Mouse (Mus musculus) intestine, postnatal 0 days (tissue): ENCODE measurements at regions not wholly inside any gene's neighbourhood (a gene's known extent, or its start where the extent isn't known, plus 50 kb on each side); places are given as distances from the start of the nearest gene placed in this dataset.

Source experiments
- ATAC-seq: fragments of 200-750 bp; cut with Nextera tagmentation; 2 replicates; pipeline ENCODE4 v1.8.0; 2017; ENCODE audit warnings: mild to moderate bottlenecking, moderate TSS enrichment, moderate library complexity
- H3K27ac ChIP-seq: fragments of 300-500 bp; sonication (generic); 2 replicates; pipeline ENCODE4 v1.5.1; 2014; ENCODE audit warnings: mild to moderate bottlenecking, low read depth, low read length, moderate library complexity
- H3K27me3 ChIP-seq: fragments of 300-500 bp; sonication (generic); replicated peaks from 2 replicates; pipeline ENCODE4 v1.6.1; 2014; ENCODE audit warnings: low read length, mixed read lengths; ENCODE audit not compliant: control insufficient read depth, insufficient read depth
- H3K36me3 ChIP-seq: fragments of 300-500 bp; sonication (generic); 2 replicates; pipeline ENCODE4 v1.6.1; 2014; ENCODE audit warnings: mild to moderate bottlenecking, moderate library complexity; ENCODE audit not compliant: control insufficient read depth, insufficient read depth
- H3K4me1 ChIP-seq: fragments of 300-500 bp; sonication (generic); replicated peaks from 2 replicates; pipeline ENCODE4 v1.6.1; 2014; ENCODE audit warnings: antibody characterized with exemption, low read length, mixed read lengths; ENCODE audit not compliant: control insufficient read depth, insufficient read depth
- H3K4me2 ChIP-seq: fragments of 300-500 bp; sonication (generic); replicated peaks from 2 replicates; pipeline ENCODE4 v1.6.1; 2014; ENCODE audit warnings: low read depth, mild to moderate bottlenecking, moderate library complexity
- H3K4me3 ChIP-seq: fragments of 300-500 bp; sonication (generic); 2 replicates; pipeline ENCODE4 v1.5.1; 2014; ENCODE audit warnings: low read depth, low read length
- H3K9ac ChIP-seq: fragments of 300-500 bp; sonication (generic); 2 replicates; pipeline ENCODE4 v1.6.1; 2014; ENCODE audit warnings: mild to moderate bottlenecking, low read depth, low read length
- H3K9me3 ChIP-seq: fragments of 300-500 bp; sonication (generic); 2 replicates; pipeline ENCODE4 v1.6.1; 2016; ENCODE audit warnings: mixed run types; ENCODE audit not compliant: control insufficient read depth
- CTCF ChIP-seq: sonication (generic); IDR thresholded peaks from 2 replicates; pipeline ENCODE4 v1.5.1; 2016; ENCODE audit warnings: low read depth, mild to moderate bottlenecking, control low read depth, antibody characterized with exemption, moderate library complexity
- WGBS: fragments of 180-500 bp; shearing (Covaris S2); extraction: QIAGEN DNeasy Blood & Tissue Kit; methylation state at CpG from one replicate; pipeline ENCODE4 v1.1.7; 2014; 5-methylcytosine and 5-hydroxymethylcytosine counted together

DNA sequence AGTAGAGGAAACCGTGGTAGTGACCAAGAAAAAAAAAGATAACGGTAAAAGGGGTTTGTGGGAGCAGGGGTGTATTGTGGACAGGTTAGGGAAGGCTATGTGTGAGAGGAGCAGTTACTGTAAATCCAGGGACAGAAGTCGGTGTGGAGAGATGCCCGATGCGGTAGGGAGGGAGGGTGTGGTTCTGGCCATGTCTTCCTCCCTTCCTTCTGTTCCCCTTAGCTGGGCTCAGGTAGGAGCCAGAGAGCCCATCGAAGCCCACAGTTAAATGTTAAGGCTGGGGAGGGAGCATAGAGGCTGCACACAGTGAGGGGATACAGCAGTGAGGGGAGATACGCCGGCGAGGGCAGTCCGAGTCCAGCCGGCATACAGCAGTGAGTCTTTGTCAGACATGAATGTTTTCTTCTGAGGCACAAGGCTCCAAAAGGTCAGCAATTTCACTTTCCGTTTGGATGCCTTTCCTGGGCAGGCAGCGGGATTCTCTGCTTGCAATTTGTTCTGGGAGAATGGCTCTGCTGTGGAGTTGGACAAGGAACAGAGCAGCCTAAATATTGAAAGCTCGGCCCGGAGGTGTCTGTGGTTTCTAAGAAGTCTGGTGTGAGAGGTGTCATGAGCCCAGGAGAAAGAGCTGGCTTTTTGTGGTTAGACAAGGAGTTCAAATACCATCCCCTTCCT is 244.5 kb downstream of the Hhipl2 start:
- no peak for ATAC-seq
- Histone ChIP-seq H3K4me2 (no peak overlapping the region), H3K9ac (no peak overlapping the region), H3K27me3 (no peaks in the 10 kb centered on the region), H3K36me3 (no peaks in the 10 kb centered on the region), H3K27ac (no peak overlapping the region), H3K4me3 (no peak overlapping the region), H3K4me1 (no peaks in the 10 kb centered on the region), H3K9me3 (peaks cover 2% of the 10 kb centered on the region; the same call in 1 of the 2 replicates)
- WGBS, result 69% methylated on average over 15 of the region's 15 CpGs
- TF ChIP-seq CTCF, result no peak

- Histone ChIP-seq H3K4me3 (no peak overlapping the region), H3K9me3 (peaks cover 2% of the 10 kb centered on the region; the same call in 1 of the 2 replicates), H3K27ac (no peak overlapping the region), H3K4me2 (no peak overlapping the region), H3K36me3 (no peaks in the 10 kb centered on the region), H3K4me1 (no peaks in the 10 kb centered on the region), H3K27me3 (no peaks in the 10 kb centered on the region), H3K9ac (no peak overlapping the region)
- no peak for TF ChIP-seq CTCF
- no peak for ATAC-seq
- 82% methylated on average over 8 of the region's 8 CpGs for WGBS
Measured at GRCm38 (mm10) chr1:183669271-183669670, 251.3 kb downstream of the Hhipl2 start.

GRCm38 (mm10) chr1:183669674-183670073 is 251.7 kb downstream of the Hhipl2 start:
- H3K27ac ChIP-seq, result no peak overlapping the region
- no peaks in the 10 kb centered on the region for H3K4me1 ChIP-seq
- ATAC-seq, result no peak
- H3K9me3 ChIP-seq, result peaks cover 2% of the 10 kb centered on the region; the same call in 1 of the 2 replicates
- H3K36me3 ChIP-seq, result no peaks in the 10 kb centered on the region
- no peak overlapping the region for H3K9ac ChIP-seq
- no peak overlapping the region for H3K4me2 ChIP-seq
- TF ChIP-seq CTCF, result no peak
- 54% methylated on average over 11 of the region's 11 CpGs for WGBS
- H3K27me3 ChIP-seq, result no peaks in the 10 kb centered on the region
- no peak overlapping the region for H3K4me3 ChIP-seq

- ATAC-seq, result no peak
- Histone ChIP-seq H3K4me1 (no peaks in the 10 kb centered on the region), H3K27ac (no peak overlapping the region), H3K9ac (no peak overlapping the region), H3K9me3 (peaks cover 2% of the 10 kb centered on the region; the same call in 1 of the 2 replicates), H3K4me2 (no peak overlapping the region), H3K4me3 (no peak overlapping the region), H3K27me3 (no peaks in the 10 kb centered on the region), H3K36me3 (no peaks in the 10 kb centered on the region)
- TF ChIP-seq CTCF, result no peak
- WGBS, result 77% methylated on average over 7 of the region's 7 CpGs
Measured at GRCm38 (mm10) chr1:183670542-183670941, 252.5 kb downstream of the Hhipl2 start.

- Histone ChIP-seq H3K27ac (no peak overlapping the region), H3K4me2 (no peak overlapping the region), H3K4me1 (no peaks in the 10 kb centered on the region), H3K9me3 (peaks cover 2% of the 10 kb centered on the region; the same call in 1 of the 2 replicates), H3K36me3 (no peaks in the 10 kb centered on the region), H3K4me3 (no peak overlapping the region), H3K27me3 (no peaks in the 10 kb centered on the region), H3K9ac (no peak overlapping the region)
- TF ChIP-seq CTCF, result no peak
- WGBS, result 46% methylated on average over 4 of the region's 4 CpGs
- no peak for ATAC-seq
Measured at GRCm38 (mm10) chr1:183671541-183671940, 253.5 kb downstream of the Hhipl2 start.

GRCm38 (mm10) chr1:183672521-183672920 is 254.5 kb downstream of the Hhipl2 start:
- TF ChIP-seq CTCF, result no peak
- H3K36me3 ChIP-seq, result no peaks in the 10 kb centered on the region
- ATAC-seq, result no peak
- no peaks in the 10 kb centered on the region for H3K4me1 ChIP-seq
- H3K9ac ChIP-seq, result no peak overlapping the region
- no peak overlapping the region for H3K4me2 ChIP-seq
- H3K4me3 ChIP-seq, result no peak overlapping the region
- H3K9me3 ChIP-seq, result no peaks in the 10 kb centered on the region
- no peaks in the 10 kb centered on the region for H3K27me3 ChIP-seq
- 88% methylated on average over 5 of the region's 5 CpGs for WGBS
- no peak overlapping the region for H3K27ac ChIP-seq

DNA sequence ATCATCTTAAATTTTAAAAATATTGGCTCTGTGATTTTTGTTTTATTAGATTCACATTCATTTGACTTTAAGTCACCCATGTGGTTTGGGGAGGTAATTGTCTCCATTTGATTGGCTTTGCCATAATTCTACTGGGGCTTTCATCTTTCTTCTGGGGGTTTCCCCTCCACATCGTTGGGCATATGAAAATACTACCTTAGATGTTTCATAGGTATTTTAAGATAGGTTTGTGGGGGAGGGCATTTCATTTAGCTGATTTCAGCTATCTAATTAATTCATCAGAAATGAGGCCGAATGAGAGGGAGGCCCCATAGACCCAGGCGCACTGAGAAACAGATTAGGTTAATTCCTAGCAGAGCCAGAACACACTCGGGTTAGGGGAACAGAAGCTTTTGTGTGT is 259.6 kb downstream of the Hhipl2 start:
- 90% methylated on average over 4 of the region's 4 CpGs for WGBS
- no peak for ATAC-seq
- Histone ChIP-seq H3K27me3 (no peaks in the 10 kb centered on the region), H3K4me3 (no peak overlapping the region), H3K4me2 (no peak overlapping the region), H3K9ac (no peak overlapping the region), H3K4me1 (no peaks in the 10 kb centered on the region), H3K9me3 (no peaks in the 10 kb centered on the region), H3K27ac (no peak overlapping the region), H3K36me3 (no peaks in the 10 kb centered on the region)
- no peak for TF ChIP-seq CTCF
